In genomic region chr5:13036127-13036526, GRCm38 (mm10) we compare ENCODE assay signal across 15 mouse cellular contexts.
A peak's percentile ranks its signal among the peaks of the same experiment; 100 is the strongest.
DNase-seq lines count a peak whose midpoint lies in the region.
"Had no signal": no experiment of that assay in that cellular context is flagged by ENCODE, and none has a peak within 500 bp of the region (broad histone marks: within the 10 kb centered on the region; RNA-seq: fewer than 3 reads in every experiment).

No protein-coding gene starts in this region.

- DNase-seq in embryo, embryonic 10.5 days (ENCODE audit: low spot score): peak; percentile 52
- no peak for DNase-seq in embryo, embryonic 10 days (ENCODE audit: low spot score)
- DNase-seq in forelimb bud, embryonic 11.5 days (ENCODE audit: low read depth, low spot score): peak; percentile 59
- peak; percentile 37 for DNase-seq in mesoderm, embryonic 11.5 days (ENCODE audit: low read depth, low spot score)
- DNase-seq in urinary bladder, postnatal 10 days (ENCODE audit: low spot score): no peak
- DNase-seq: adrenal gland, adult 8-10 months; adrenal gland, postnatal 14 days; adrenal gland, postnatal 36 days; B cell, adult 2 months; cerebellum, adult 11-12 months; cerebellum, adult 2 months; cerebellum, adult 9-10 months; cerebellum, postnatal 10 days; cerebellum, postnatal 25 days; forebrain, postnatal 0 days had no signal

Comparison
In these comparisons a context has a peak if more than half of its experiments do, and no peak if none do; other contexts are left out.
1. DNase-seq: peak in embryo, embryonic 10.5 days (single experiment), forelimb bud, embryonic 11.5 days (single experiment) and mesoderm, embryonic 11.5 days (single experiment); none in embryo, embryonic 10 days (single experiment) and urinary bladder, postnatal 10 days (single experiment).